Mouse (Mus musculus) MEL (cell line): ENCODE data around the gene Plekhm3. TPM values are rescaled to one million over a fixed set of nuclear protein-coding genes. Genes with fewer than 3 reads are reported as not detected.

ENCODE experiments used
- DNase-seq: peaks from one replicate; pipeline ENCODE4 v3.0.0; 2011; ENCODE audit warnings: low read depth, low spot score
- H3K27ac ChIP-seq: 2 replicates; pipeline ENCODE4 v1.5.1; 2012; ENCODE audit warnings: low read depth, mild to moderate bottlenecking, control low read depth, low read length, moderate library complexity; ENCODE audit not compliant: control insufficient read depth
- H3K27me3 ChIP-seq, 2 experiments: fragments of 150-350 bp in 1 of 2; sonication (generic) in 1 of 2; 2 replicates each; pipeline ENCODE4 v1.6.1; 2012; ENCODE audit warnings: low read length in 2 of 2, mild to moderate bottlenecking in 2 of 2, improper control_type of control experiment in 1 of 2, moderate library complexity in 1 of 2; ENCODE audit not compliant: insufficient read depth in 2 of 2, control insufficient read depth in 1 of 2
- H3K36me3 ChIP-seq, 2 experiments: 2 replicates each; pipeline ENCODE4 v1.6.1; 2012 to 2014; ENCODE audit warnings: low read length in 2 of 2, improper control_type of control experiment in 1 of 2, inconsistent platforms in 1 of 2, mild to moderate bottlenecking in 1 of 2; ENCODE audit not compliant: insufficient read depth in 2 of 2, control insufficient read depth in 1 of 2
- H3K4me1 ChIP-seq, 2 experiments: fragments of 150-350 bp in 1 of 2; sonication (generic) in 1 of 2; 2 replicates each; pipeline ENCODE4 v1.6.1; 2012; ENCODE audit warnings: low read length in 2 of 2, improper control_type of control experiment in 1 of 2, mild to moderate bottlenecking in 1 of 2; ENCODE audit not compliant: insufficient read depth in 2 of 2, control insufficient read depth in 1 of 2
- H3K4me3 ChIP-seq, 2 experiments: fragments of 150-350 bp in 1 of 2; sonication (generic) in 1 of 2; 2 replicates each; pipeline ENCODE4 v1.5.1; 2012; ENCODE audit warnings: low read depth in 2 of 2, low read length in 2 of 2, mild to moderate bottlenecking in 2 of 2, moderate library complexity in 2 of 2, control low read depth in 1 of 2, improper control_type of control experiment in 1 of 2; ENCODE audit not compliant: control insufficient read depth in 1 of 2, insufficient read depth in 1 of 2
- H3K79me2 ChIP-seq: 2 replicates; pipeline ENCODE4 v1.6.1; 2012; ENCODE audit warnings: mild to moderate bottlenecking, low read length, moderate library complexity; ENCODE audit not compliant: control insufficient read depth, poor library complexity, insufficient read depth
- H3K9ac ChIP-seq: 2 replicates; pipeline ENCODE4 v1.6.1; 2012; ENCODE audit warnings: low read depth, mild to moderate bottlenecking, control low read depth, low read length, moderate library complexity; ENCODE audit not compliant: control insufficient read depth, poor library complexity, severe bottlenecking
- H3K9me3 ChIP-seq: fragments of 150-350 bp; sonication (generic); replicated peaks from 2 replicates; pipeline ENCODE4 v1.6.1; 2012; ENCODE audit warnings: mild to moderate bottlenecking, low read length, improper control_type of control experiment, moderate library complexity; ENCODE audit not compliant: insufficient read depth
- BHLHE40 ChIP-seq: IDR thresholded peaks from 2 replicates; pipeline ENCODE4 v1.6.1; 2012; ENCODE audit warnings: low read depth, mild to moderate bottlenecking, inconsistent platforms, low read length, improper control_type of control experiment, borderline replicate concordance
- CHD1 ChIP-seq: IDR thresholded peaks from 2 replicates; pipeline ENCODE4 v1.6.1; 2012; ENCODE audit warnings: low read depth, mild to moderate bottlenecking, inconsistent platforms, low read length, improper control_type of control experiment
- CHD2 ChIP-seq: IDR thresholded peaks from 2 replicates; pipeline ENCODE4 v1.6.1; 2011; ENCODE audit warnings: low read length, improper control_type of control experiment
- CTCF ChIP-seq, 3 experiments: IDR thresholded peaks in 2 of 3; conservative IDR thresholded peaks in 1 of 3; 2 replicates each; pipeline ENCODE4 v1.5.1; 2011 to 2012; ENCODE audit warnings: low read length in 3 of 3, low read depth in 2 of 3, mild to moderate bottlenecking in 2 of 3, improper control_type of control experiment in 1 of 3, inconsistent platforms in 1 of 3, mixed read lengths in 1 of 3, moderate library complexity in 1 of 3; ENCODE audit not compliant: control insufficient read depth in 1 of 3, insufficient read depth in 1 of 3, poor library complexity in 1 of 3, severe bottlenecking in 1 of 3
- E2F4 ChIP-seq: IDR thresholded peaks from 2 replicates; pipeline ENCODE4 v1.6.1; 2011; ENCODE audit warnings: low read depth, low read length, improper control_type of control experiment, borderline replicate concordance
- EP300 ChIP-seq, 2 experiments: IDR thresholded peaks; 2 replicates each; pipeline ENCODE4 v1.6.1; 2011; ENCODE audit warnings: improper control_type of control experiment in 2 of 2, low read length in 2 of 2, low read depth in 1 of 2, mild to moderate bottlenecking in 1 of 2
- GABPA ChIP-seq: IDR thresholded peaks from 2 replicates; pipeline ENCODE4 v1.6.1; 2012; ENCODE audit warnings: low read depth, mild to moderate bottlenecking, inconsistent platforms, low read length, improper control_type of control experiment, moderate library complexity
- GATA1 ChIP-seq: IDR thresholded peaks from 2 replicates; pipeline ENCODE4 v1.6.1; 2011; ENCODE audit warnings: low read depth, low read length, improper control_type of control experiment
- JUND ChIP-seq: IDR thresholded peaks from 2 replicates; pipeline ENCODE4 v1.6.1; 2011; ENCODE audit warnings: low read depth, mild to moderate bottlenecking, improper control_type of control experiment, low read length
- MAFK ChIP-seq: IDR thresholded peaks from 2 replicates; pipeline ENCODE4 v1.6.1; 2011; ENCODE audit warnings: low read depth, mild to moderate bottlenecking, low read length, improper control_type of control experiment, borderline replicate concordance
- MEF2A ChIP-seq: IDR thresholded peaks from 2 replicates; pipeline ENCODE4 v1.6.1; 2014; ENCODE audit warnings: low read depth, mild to moderate bottlenecking, inconsistent platforms, low read length, improper control_type of control experiment; ENCODE audit not compliant: poor library complexity, insufficient replicate concordance, severe bottlenecking; ENCODE audit errors: extremely low read depth
- MYB ChIP-seq: IDR thresholded peaks from 2 replicates; pipeline ENCODE4 v1.6.1; 2011; ENCODE audit warnings: mild to moderate bottlenecking, low read depth, low read length, improper control_type of control experiment
- NELFE ChIP-seq: IDR thresholded peaks from 2 replicates; pipeline ENCODE4 v1.6.1; 2011; ENCODE audit warnings: low read depth, low read length, improper control_type of control experiment
- NRF1 ChIP-seq: IDR thresholded peaks from 2 replicates; pipeline ENCODE4 v1.6.1; 2014; ENCODE audit warnings: low read depth, mild to moderate bottlenecking, inconsistent platforms, low read length, improper control_type of control experiment, moderate library complexity; ENCODE audit not compliant: poor library complexity, insufficient read depth, severe bottlenecking
- POLR2AphosphoS2 ChIP-seq: IDR thresholded peaks from 2 replicates; pipeline ENCODE4 v1.6.1; 2011; ENCODE audit warnings: low read length, improper control_type of control experiment
- RAD21 ChIP-seq: IDR thresholded peaks from 2 replicates; pipeline ENCODE4 v1.6.1; 2011; ENCODE audit warnings: mild to moderate bottlenecking, low read depth, low read length, improper control_type of control experiment
- RCOR1 ChIP-seq: IDR thresholded peaks from 2 replicates; pipeline ENCODE4 v1.6.1; 2012; ENCODE audit warnings: low read depth, mild to moderate bottlenecking, inconsistent platforms, low read length, improper control_type of control experiment
- SMC3 ChIP-seq: IDR thresholded peaks from 2 replicates; pipeline ENCODE4 v1.6.1; 2011; ENCODE audit warnings: low read depth, low read length, improper control_type of control experiment
- TAL1 ChIP-seq: IDR thresholded peaks from 2 replicates; pipeline ENCODE4 v1.6.1; 2012; ENCODE audit warnings: mild to moderate bottlenecking, inconsistent platforms, low read length, moderate library complexity, mixed read lengths
- TBP ChIP-seq: IDR thresholded peaks from 2 replicates; pipeline ENCODE4 v1.8.0; 2011; ENCODE audit warnings: low read depth, low read length, improper control_type of control experiment
- USF1 ChIP-seq: IDR thresholded peaks from 2 replicates; pipeline ENCODE4 v1.6.1; 2014; ENCODE audit warnings: low read depth, mild to moderate bottlenecking, inconsistent platforms, low read length, improper control_type of control experiment, moderate library complexity
- USF2 ChIP-seq, 2 experiments: IDR thresholded peaks; 2 replicates each; pipeline ENCODE4 v1.6.1; 2011 to 2012; ENCODE audit warnings: improper control_type of control experiment in 2 of 2, low read length in 2 of 2, borderline replicate concordance in 1 of 2, inconsistent platforms in 1 of 2, low read depth in 1 of 2, mild to moderate bottlenecking in 1 of 2; ENCODE audit not compliant: insufficient read depth in 1 of 2
- ZKSCAN1 ChIP-seq: IDR thresholded peaks from 2 replicates; pipeline ENCODE4 v1.6.1; 2012; ENCODE audit warnings: low read depth, mild to moderate bottlenecking, inconsistent platforms, low read length, improper control_type of control experiment, moderate library complexity
- ZNF384 ChIP-seq: IDR thresholded peaks from 2 replicates; pipeline ENCODE4 v1.6.1; 2012; ENCODE audit warnings: low read depth, mild to moderate bottlenecking, inconsistent platforms, low read length, improper control_type of control experiment
- polyA plus RNA-seq, 2 experiments: library from polyadenylated mRNA; stranded (reverse) in 1 of 2; unstranded in 1 of 2; fragments of >175 nt in 1 of 2; fragments of >200 nt in 1 of 2; gene quantifications; 2 replicates each; pipeline versions ENCODE4 v1.2.1 to v1.2.4; 2012; ENCODE audit warnings: low replicate concordance in 2 of 2, low read depth in 1 of 2; ENCODE audit not compliant: insufficient read length in 2 of 2, insufficient read depth in 1 of 2, missing spikeins in 1 of 2
- total RNA-seq: library from RNA; depleted of rRNA; stranded (reverse); fragments of 300-350 nt; gene quantifications from 2 replicates; pipeline ENCODE4 v1.2.3, GENCODE M21; 2012

Plekhm3 gene
- total and polyA plus RNA-seq, 3 experiments = 1.8 to 2.0 TPM; not detected in 1

GRCm38 (mm10) chr1:64925594-64925993 is 31.0 kb downstream of the Plekhm3 start:
- H3K79me2 ChIP-seq = no peaks in the 10 kb centered on the region
- H3K4me1 ChIP-seq = no peaks in the 10 kb centered on the region
- H3K36me3 ChIP-seq = no peaks in the 10 kb centered on the region
- H3K27ac ChIP-seq = no peak overlapping the region
- no peak overlapping the region for H3K4me3 ChIP-seq
- TF ChIP-seq EP300 (IDR thresholded peaks at IDR 0.05; ENCODE audit: low read depth in 1 of 2, low read length in 2 of 2) (peak in 1 of 2 experiments; percentile 32; a peak in 1 of 4 replicates), MEF2A (no peak)
- H3K27me3 ChIP-seq = no peaks in the 10 kb centered on the region
- H3K9ac ChIP-seq = no peak overlapping the region
- peak; percentile 80 for DNase-seq
- H3K9me3 ChIP-seq = no peaks in the 10 kb centered on the region

DNA sequence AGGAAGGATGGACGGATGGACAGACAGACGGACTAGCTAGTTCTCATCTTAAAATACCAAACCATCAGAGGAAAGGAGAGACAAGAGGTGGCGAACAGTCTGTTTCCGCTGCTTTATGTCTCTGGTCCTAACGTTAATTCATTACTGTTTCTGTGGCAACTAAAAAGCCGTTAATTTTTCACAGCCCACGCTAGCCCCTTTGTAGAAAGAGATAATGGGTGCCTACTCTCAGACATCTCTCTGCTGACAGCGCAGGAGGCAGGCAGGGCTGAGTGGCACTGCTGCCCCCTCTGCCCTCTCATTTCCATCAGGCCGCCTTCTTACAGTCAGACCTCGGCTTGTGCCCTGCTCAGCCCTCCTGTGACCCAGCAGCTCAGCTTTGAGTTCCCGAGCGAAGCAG is 32.3 kb downstream of the Plekhm3 start:
- no peak overlapping the region for H3K9ac ChIP-seq
- no peaks in the 10 kb centered on the region for H3K36me3 ChIP-seq
- no peak overlapping the region for H3K27ac ChIP-seq
- TF ChIP-seq CHD2 (no peak), MEF2A (no peak), MAFK (no peak), ZNF384 (no peak), CHD1 (no peak), NELFE (no peak), ZKSCAN1 (no peak)
- H3K79me2 ChIP-seq = no peaks in the 10 kb centered on the region
- H3K27me3 ChIP-seq = no peaks in the 10 kb centered on the region
- H3K9me3 ChIP-seq = no peaks in the 10 kb centered on the region
- H3K4me3 ChIP-seq = no peak overlapping the region
- H3K4me1 ChIP-seq = no peaks in the 10 kb centered on the region
- DNase-seq = no peak

- Histone ChIP-seq H3K27me3 (no peaks in the 10 kb centered on the region), H3K9me3 (no peaks in the 10 kb centered on the region), H3K79me2 (no peaks in the 10 kb centered on the region), H3K9ac (no peak overlapping the region), H3K36me3 (no peaks in the 10 kb centered on the region; a peak in 1 of 4 replicates), H3K27ac (no peak overlapping the region), H3K4me3 (no peak overlapping the region), H3K4me1 (no peaks in the 10 kb centered on the region)
- peak; percentile 40 for DNase-seq
- no peak for TF ChIP-seq CHD2
- no peak for TF ChIP-seq ZKSCAN1
- peak in 2 of 3 experiments; percentile 37 to 77; a peak in 4 of 6 replicates for TF ChIP-seq CTCF (IDR thresholded peaks at IDR 0.05 in 2 of 3, conservative IDR thresholded peaks at IDR 0.05 in 1 of 3; ENCODE audit: control insufficient read depth in 1 of 3, insufficient read depth in 1 of 3, low read depth in 2 of 3, low read length in 3 of 3, poor library complexity in 1 of 3, severe bottlenecking in 1 of 3)
- no peak for TF ChIP-seq TBP
- TF ChIP-seq USF2 (IDR thresholded peaks at IDR 0.05; ENCODE audit: borderline replicate concordance in 1 of 2, insufficient read depth in 1 of 2, low read depth in 1 of 2, low read length in 2 of 2) = no peak
- no peak for TF ChIP-seq GATA1
- peak; percentile 80 for TF ChIP-seq RAD21
- TF ChIP-seq TAL1 = no peak
- no peak for TF ChIP-seq NRF1
- TF ChIP-seq NELFE = no peak
- TF ChIP-seq EP300 (IDR thresholded peaks at IDR 0.05; ENCODE audit: low read depth in 1 of 2, low read length in 2 of 2) = no peak
- TF ChIP-seq MYB = no peak
- no peak for TF ChIP-seq POLR2AphosphoS2
- TF ChIP-seq GABPA = no peak
- TF ChIP-seq RCOR1 = no peak
- TF ChIP-seq USF1 = no peak
- no peak for TF ChIP-seq E2F4
- TF ChIP-seq JUND = no peak
- no peak for TF ChIP-seq BHLHE40
- peak; percentile 80 for TF ChIP-seq SMC3
These were observed 37.7 kb downstream of the Plekhm3 start for GRCm38 (mm10) chr1:64918810-64919528.
